Mouse (Mus musculus) left cerebral cortex, adult 2 months (tissue): ENCODE data around the gene D930007J09Rik. TPM values are rescaled to one million over a fixed set of nuclear protein-coding genes. Genes with fewer than 3 reads are reported as not detected.

ENCODE experiments used
- DNase-seq, 2 experiments: peaks; one replicate each; pipeline ENCODE4 v3.0.0; 2021 to 2022; ENCODE audit warnings: low spot score in 2 of 2, mixed read lengths in 1 of 2; ENCODE audit errors: extremely low spot score in 1 of 2
- H3K27ac ChIP-seq: fragments of 200-600 bp; 2 replicates; pipeline ENCODE4 v1.8.1; 2022
- H3K4me3 ChIP-seq: fragments of 200-600 bp; 2 replicates; pipeline ENCODE4 v1.8.1; 2022
- CTCF ChIP-seq: fragments of 200-600 bp; IDR thresholded peaks from 2 replicates; pipeline ENCODE4 v1.8.1; 2022; ENCODE audit warnings: antibody characterized with exemption, mild to moderate bottlenecking, moderate library complexity
- intact Hi-C: fragments of 180-260 bp; cut with DNase I; formaldehyde crosslinking; loops from one replicate; pipeline ENCODE4 v1.15.1; 2025
- long read RNA-seq, 2 experiments: library from polyadenylated mRNA; stranded (forward); transcript quantifications; one replicate each; pipeline ENCODE4 v2.0.0; 2021; ENCODE audit warnings: borderline mapping rate in 2 of 2
- total RNA-seq, 2 experiments: library from RNA; stranded (reverse); gene quantifications; 2 replicates each; pipeline ENCODE4 v1.2.3; 2021

The D930007J09Rik gene
- total RNA-seq, result not detected
- long read RNA-seq, experiment 1, result 0 reads
- long read RNA-seq, experiment 2, result 0 reads

GRCm38 (mm10) chr13:32802259-32803081 lies at the start of gene D930007J09Rik:
TSS of gene D930007J09Rik (minus strand) at chr13:32802849.
- intact Hi-C loops, result no loop called here
- Histone ChIP-seq H3K4me3 (peak within 1 kb of the TSS; percentile 86), H3K27ac (peak within 1 kb of the TSS; percentile 93)
- no peak for TF ChIP-seq CTCF
- peak; percentile 60 to 65 for DNase-seq

GRCm38 (mm10) chr13:32851967-32852366 lies 49.3 kb upstream of the D930007J09Rik start:
- DNase-seq, result peak in 1 of 2 experiments; percentile 29
- no peak overlapping the region for H3K27ac ChIP-seq
- H3K4me3 ChIP-seq, result no peak overlapping the region
- intact Hi-C loops, result no loop called here
- peak; percentile 76 for TF ChIP-seq CTCF

- intact Hi-C loops, result no loop called here
- H3K27ac ChIP-seq, result no peak within 1 kb of the TSS; the same call in 1 of the 2 replicates
- TF ChIP-seq CTCF, result no peak
Observed at GRCm38 (mm10) chr13:32850668-32851404, 48.2 kb upstream of the D930007J09Rik start, which contains the start of gene Serpinb1a. TSS of gene Serpinb1a (minus strand) at chr13:32851185.

GRCm38 (mm10) chr13:32850156-32850555 lies 47.5 kb upstream of the D930007J09Rik start:
- no peak for DNase-seq
- no peak overlapping the region for H3K4me3 ChIP-seq
- TF ChIP-seq CTCF, result no peak
- no peak overlapping the region for H3K27ac ChIP-seq
- intact Hi-C loops, result no loop called here

More at GRCm38 (mm10) chr13:32850668-32851404, 48.2 kb upstream of the D930007J09Rik start, which contains the start of gene Serpinb1a:
- no peak for DNase-seq
- H3K4me3 ChIP-seq, result no peak within 1 kb of the TSS

- no peak for DNase-seq
- H3K4me3 ChIP-seq, result no peak overlapping the region
- no peak overlapping the region for H3K27ac ChIP-seq
- intact Hi-C loops, result no loop called here
- no peak for TF ChIP-seq CTCF
Observed at GRCm38 (mm10) chr13:32849531-32850123, 47.0 kb upstream of the D930007J09Rik start.

- no peak for DNase-seq
Observed at GRCm38 (mm10) chr13:32849092-32849491, 46.4 kb upstream of the D930007J09Rik start.

GRCm38 (mm10) chr13:32846221-32846620 lies 43.6 kb upstream of the D930007J09Rik start:
- no peak for DNase-seq
- Histone ChIP-seq H3K4me3 (no peak overlapping the region), H3K27ac (no peak overlapping the region)
- intact Hi-C loops, result no loop called here
- no peak for TF ChIP-seq CTCF

More at GRCm38 (mm10) chr13:32849092-32849491, 46.4 kb upstream of the D930007J09Rik start:
- Histone ChIP-seq H3K27ac (no peak overlapping the region), H3K4me3 (no peak overlapping the region)
- intact Hi-C loops, result no loop called here
- no peak for TF ChIP-seq CTCF

- intact Hi-C loops, result no loop called here
- no peak overlapping the region for H3K4me3 ChIP-seq
- H3K27ac ChIP-seq, result no peak overlapping the region
- no peak for TF ChIP-seq CTCF
- no peak for DNase-seq
Observed at GRCm38 (mm10) chr13:32841349-32841748, 38.7 kb upstream of the D930007J09Rik start.

GRCm38 (mm10) chr13:32839314-32839713 lies 36.7 kb upstream of the D930007J09Rik start:
- intact Hi-C loops, result no loop called here
- TF ChIP-seq CTCF, result no peak
- Histone ChIP-seq H3K4me3 (no peak overlapping the region), H3K27ac (no peak overlapping the region; the same call in 1 of the 2 replicates)
- DNase-seq, result no peak

GRCm38 (mm10) chr13:32834513-32834912 lies 31.9 kb upstream of the D930007J09Rik start:
- Histone ChIP-seq H3K27ac (no peak overlapping the region), H3K4me3 (no peak overlapping the region)
- intact Hi-C loops, result no loop called here
- no peak for DNase-seq
- TF ChIP-seq CTCF, result no peak

- no peak for TF ChIP-seq CTCF
- no peak for DNase-seq
- Histone ChIP-seq H3K27ac (peak overlapping the region; percentile 78), H3K4me3 (no peak overlapping the region)
- intact Hi-C loops, result no loop called here
Observed at GRCm38 (mm10) chr13:32833237-32833636, 30.6 kb upstream of the D930007J09Rik start.

GRCm38 (mm10) chr13:32832776-32833175 lies 30.1 kb upstream of the D930007J09Rik start:
- intact Hi-C loops, result no loop called here
- H3K4me3 ChIP-seq, result no peak overlapping the region
- DNase-seq, result no peak
- TF ChIP-seq CTCF, result no peak
- peak overlapping the region; percentile 78 for H3K27ac ChIP-seq
